Mouse (Mus musculus): Measurements from ENCODE around the gene Cd19.
A peak's percentile ranks its signal among the peaks of the same experiment; 100 is the strongest.

The Cd19 gene

DNA sequence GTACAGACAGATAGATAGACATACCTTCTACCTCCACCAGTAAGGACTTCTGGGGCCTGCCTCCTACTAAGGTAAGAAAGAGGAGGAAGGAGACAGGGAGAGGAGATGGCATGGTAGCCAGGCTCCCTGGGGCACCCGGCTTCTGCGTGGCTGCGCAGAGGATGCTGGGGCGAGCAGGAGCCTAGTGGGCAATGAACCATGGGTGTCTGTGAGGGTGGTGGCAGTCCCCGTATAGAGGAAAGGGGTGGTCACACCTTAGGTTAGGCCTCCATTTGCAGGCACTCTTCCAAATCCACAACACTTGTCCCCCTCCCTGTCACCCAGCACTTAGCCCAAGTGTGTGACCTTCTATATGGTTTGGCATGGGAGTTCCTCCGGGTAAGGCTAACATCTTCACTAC, at the start of gene Cd19:
Gene Cd19 (minus strand): TSS at position 165 of the 400 bp plus-strand sequence.
- no peak for DNase-seq (ENCODE audit: low read depth)

DNA sequence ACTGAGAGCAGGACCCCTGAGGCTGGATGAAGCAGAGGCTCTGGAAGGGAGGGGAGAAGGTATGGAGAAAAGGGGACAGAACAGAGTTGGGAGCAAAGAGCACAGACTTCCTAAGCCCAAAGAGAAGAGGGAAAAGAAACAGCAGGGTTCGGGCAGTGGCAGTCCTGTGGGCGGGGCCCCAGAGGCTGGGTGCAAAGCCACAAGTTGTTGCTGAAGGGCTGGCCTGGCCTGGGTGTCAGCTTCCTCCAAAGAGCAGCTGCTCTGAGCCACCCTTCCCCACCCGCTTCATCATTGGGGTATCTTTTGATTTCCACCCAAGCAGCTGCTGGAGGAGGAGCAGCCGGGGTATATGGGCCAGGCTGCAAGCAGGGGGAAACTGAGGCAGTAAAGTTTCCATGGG, 49.4 kb upstream of the Cd19 start:
- no peak for DNase-seq (ENCODE audit: low read depth)

DNA sequence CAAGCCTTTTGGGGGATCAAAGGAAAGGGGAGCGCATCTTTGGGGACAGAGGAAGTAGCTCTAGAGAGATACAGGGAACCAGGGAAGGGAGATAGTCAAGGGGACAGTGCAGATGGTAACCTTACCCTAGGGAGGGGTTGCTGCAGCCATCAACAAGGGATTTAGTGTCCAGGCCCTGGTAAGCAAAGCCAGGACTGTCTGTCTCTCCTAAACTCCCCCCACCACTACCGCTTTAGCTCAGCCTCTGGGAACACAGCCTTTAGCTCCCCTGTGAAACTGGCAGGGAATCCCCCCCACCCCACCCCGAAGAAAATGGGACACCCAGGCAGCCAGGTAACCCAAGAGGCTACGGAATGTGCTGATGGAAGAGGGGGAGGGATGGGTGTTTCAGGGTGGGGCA, 48.9 kb upstream of the Cd19 start:
- no peak for DNase-seq (ENCODE audit: low read depth)

DNA sequence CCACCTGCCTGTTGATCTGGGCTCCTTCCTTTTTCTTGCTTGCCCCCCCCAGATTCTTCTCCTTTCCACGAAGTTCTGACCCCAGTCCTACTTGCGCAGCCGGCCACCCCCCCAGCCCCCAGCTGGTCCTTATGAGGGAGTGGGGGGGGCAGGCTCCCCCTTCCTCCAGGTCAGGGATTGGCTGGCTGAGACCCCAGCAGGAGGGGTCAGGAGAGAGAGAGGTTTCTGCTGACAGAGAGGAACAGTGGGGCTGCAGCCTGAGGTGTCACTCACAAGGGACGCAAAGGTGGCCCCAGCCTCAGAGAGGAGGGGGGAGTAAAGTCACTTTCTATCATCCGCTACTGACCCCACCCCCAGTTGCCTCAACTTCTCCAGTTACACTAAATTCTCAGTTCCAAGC, 48.3 kb upstream of the Cd19 start, which contains the start of gene Atp2a1:
Gene Atp2a1 (minus strand): TSS at position 105 of the 400 bp plus-strand sequence.
- DNase-seq (ENCODE audit: low read depth) = no peak

DNA sequence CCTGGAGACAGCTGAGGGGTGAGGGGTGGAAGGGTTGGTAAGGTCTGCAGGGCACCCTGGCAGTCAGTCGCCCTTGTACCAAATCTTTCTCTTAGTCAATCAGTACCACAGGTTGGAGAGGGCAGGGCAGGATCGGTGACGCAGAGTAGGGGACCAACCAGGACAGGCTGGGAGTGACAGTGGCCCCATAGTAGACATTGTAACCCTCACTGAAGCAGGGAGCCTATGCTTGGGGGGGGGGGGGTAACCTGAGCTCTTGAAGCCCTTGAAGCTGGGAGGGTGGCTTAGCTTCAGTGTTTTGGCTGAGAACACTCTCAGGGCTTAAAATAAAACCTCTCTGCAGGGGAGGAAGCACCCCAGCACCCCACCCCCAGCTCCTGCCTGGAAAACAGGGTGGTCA, 46.9 kb upstream of the Cd19 start:
- no peak for DNase-seq (ENCODE audit: low read depth)

DNA sequence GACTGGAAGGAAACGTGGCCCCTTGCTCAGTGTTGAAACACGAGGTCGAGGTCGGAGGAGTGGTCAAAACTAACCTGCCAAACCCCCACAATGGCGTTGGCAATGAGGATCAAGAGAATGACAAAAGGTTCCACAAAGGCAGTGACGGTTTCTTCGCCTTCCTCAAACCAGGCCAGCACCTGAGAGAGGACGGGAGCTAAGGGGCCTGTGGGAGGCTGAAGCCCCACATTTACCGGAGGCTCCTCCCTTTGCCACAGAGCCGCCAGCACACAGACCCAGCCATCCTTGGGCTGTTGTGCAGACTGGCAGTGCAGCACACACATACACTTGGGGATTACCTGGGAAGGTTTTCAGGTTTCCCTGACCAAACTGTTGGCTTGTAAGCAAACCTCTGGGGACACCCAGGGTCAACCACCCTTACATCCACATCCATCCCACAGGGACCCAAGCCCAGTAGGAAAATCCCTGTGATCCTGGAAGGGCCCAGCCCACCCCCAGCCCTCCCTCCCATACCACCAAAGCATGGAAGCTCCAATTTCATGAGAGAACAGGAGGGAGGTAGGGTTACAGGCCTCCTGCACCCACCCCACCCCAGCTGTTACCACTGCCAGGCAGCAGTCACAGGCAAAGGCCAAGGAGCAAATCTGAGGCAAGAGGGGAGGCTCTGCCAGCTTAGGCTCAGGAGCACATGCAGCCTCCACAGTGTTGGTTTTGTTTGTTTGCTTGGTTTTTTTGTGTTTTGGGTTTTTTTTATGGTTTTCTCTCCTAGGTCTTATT, 46.1 kb upstream of the Cd19 start:
- no peak for DNase-seq (ENCODE audit: low read depth)

DNA sequence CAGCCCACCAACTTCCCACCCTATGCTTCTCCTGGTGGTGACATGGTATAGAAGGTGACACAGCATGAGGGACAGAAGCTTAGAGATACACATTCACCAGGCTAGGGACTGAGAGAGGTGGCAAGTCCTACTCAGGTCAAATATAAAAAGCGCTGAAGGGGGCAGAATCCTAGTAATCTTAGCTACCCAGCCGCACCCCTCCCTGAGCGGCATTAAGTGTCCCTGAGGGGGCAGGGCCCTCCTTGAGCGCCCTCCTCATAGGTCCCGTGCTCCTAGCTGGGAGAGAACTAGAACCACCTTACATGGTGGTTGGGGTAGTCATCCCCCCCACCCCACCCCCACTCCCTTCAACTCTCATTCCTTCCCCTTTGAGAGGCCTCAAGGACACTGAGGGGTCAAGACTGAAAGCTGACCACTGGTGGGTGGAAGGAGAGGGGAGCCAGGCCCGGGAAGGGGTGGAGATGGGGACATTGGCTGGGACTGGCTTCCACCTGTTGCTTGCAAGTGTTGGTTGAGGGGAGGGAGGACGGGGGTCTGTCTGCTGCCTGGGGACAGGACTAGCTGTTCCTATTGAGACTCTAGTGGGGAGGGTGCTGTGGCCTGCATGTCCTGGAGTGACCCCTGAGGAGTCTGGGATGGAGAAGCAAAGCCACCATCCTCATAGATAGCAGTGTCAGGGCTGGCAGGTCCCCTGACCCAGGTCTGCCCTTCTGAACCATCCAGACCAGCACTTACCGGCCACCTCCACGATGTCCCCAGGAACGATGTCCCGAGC, 44.3 kb upstream of the Cd19 start:
- no peak for DNase-seq (ENCODE audit: low read depth)

DNA sequence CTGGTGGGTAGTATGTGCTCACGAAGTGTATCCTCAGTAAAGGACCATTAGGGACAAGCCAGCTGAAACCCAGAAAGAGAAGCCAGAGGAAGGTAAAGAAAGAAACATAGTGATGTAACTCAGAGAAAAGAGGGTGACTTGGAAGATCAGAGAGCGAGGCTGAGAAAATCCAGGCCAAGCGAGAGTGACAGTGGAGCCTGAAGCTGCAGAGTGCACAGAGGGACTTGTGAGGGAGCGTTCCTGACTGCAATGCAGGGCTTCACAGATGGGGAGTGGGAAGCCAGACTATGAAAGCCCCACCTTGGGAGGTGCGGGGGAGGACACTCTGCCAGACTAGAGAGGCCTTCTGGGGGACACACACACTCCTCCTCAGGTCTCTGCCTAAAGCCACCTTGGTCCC, 43.5 kb upstream of the Cd19 start:
- DNase-seq (ENCODE audit: low read depth) = no peak

DNA sequence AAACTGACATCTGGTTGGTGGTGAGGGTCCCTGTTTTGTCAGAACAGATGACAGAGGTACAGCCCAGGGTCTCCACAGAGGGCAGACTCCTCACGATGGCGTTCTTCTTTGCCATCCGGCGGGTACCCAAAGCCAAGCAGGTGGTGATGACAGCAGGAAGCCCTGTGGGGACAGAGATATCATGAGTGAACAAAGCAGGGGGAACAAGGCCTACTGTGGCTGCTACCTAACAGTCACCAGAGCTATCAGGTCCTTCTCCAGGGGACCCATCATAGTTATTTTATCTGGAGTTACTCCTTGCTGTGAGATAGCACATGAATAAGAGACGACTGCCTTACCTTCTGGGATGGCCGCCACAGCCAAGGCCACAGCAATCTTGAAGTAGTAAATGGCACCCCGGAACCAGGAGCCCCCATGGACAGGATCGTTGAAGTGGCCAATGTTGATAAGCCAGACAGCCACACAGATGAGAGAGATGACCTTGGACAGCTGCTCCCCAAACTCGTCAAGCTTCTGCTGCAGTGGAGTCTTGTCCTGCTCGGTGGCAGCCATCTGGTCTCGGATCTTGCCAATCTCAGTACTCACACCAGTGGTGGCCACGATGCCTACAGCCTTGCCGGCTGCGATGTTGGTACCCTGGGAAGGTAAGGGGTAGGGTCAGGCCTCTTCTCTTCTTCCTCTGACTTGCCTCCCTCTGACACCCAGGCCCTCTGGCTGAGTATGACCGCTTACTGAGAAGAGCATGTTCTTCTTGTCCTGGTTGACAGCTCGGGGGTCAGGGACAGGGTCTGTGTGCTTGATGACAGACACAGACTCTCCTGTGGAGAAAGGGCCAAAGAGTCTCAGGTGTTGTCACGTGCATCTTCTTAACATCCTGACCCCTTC, 41.9 kb upstream of the Cd19 start:
- no peak for DNase-seq (ENCODE audit: low read depth)

DNA sequence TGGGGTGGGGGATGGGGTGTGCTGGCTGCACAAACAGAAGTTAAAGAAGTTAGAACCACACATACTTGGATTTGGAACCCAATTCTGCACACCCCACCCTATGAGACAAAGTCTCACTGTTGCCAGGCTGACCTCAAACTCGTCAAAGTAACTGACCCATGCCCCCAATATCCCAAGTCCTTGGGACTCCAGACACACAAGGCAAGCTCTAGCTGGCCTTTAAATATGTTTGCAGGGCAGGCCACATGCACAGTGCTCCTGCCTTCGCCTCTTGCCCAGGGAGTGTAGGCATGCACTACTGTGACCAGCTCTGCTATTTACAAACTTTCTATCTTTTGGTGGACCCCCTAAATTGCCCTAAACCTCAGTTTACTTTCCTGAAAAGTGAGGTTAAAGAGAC, 40.6 kb upstream of the Cd19 start:
- no peak for DNase-seq (ENCODE audit: low read depth)

DNA sequence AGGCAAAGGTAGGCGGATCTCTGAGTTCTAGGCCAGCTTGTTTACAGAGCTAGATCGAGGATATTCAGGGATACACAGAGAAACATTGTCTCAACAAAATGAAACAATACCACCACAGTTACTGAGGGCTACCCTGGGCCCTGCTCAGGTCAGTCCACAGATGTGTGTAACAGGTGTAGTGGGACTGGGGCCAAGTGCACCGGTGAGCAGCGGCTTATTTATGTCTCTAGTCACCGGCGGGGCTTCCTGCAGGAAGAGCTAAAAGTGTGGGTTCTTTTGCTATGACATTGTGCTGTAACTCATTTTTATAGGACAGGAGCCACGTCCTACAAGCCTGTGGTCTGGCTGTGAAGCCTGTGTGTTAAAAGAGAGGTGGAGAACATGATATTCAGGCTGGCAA, 39.2 kb upstream of the Cd19 start:
- DNase-seq (ENCODE audit: low read depth) = no peak

DNA sequence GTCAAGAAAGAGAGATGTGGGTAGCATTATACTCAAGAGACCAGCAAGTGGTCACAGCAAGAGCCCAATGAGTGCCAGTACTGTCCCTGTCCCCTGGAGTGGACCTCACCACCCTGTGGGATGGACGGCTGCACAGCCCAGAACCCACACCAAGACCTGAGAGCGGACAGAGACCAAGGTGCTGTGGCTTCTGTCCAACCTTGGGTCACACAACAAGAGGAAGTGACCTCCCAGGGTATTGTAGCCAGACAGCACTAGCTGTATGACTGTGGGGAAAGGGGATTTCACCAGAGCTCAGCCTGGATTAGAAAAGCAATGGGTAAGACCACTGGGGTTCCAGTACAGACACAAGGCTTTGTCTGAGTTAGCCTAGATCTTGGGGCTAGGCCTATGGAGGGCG, 37.6 kb upstream of the Cd19 start:
- DNase-seq (ENCODE audit: low read depth) = no peak

DNA sequence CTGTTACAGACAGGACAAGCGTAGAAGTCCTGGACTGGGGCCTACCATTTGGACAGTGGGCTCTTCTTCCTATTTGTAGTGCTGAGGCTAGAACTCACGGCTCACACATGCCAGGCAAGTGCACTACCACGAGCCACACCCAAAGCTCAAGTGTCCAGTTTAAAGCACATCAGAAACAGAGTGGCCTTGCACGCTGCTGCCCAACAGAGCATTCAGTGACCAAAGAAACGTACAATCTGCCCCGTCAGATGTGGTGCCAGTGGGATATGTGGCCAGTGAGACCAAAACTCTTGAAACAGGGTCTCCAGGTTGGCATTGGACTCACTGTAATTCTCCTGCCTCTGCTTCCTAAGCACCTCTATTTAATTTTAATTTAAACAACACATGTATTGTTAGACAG, 36.0 kb upstream of the Cd19 start:
- DNase-seq (ENCODE audit: low read depth) = no peak

DNA sequence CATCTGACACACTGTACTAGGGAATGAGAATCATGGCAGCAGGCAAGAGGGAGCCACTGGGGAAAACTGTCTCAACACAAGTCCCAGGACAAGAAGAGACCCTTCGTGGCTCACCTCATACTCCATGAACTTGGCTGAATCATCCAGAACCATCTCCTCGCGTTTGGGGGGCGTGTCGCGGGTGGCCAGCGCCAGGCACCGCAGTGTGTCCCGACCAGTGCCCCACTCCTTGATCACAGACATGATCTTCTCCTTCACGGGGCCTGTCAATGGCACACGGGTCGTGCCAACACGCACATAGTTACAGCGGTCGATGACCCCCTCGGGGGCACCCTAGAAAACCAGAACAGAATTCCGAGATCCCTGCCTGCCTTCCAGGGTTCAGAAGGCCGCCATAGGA, 35.3 kb upstream of the Cd19 start:
- no peak for DNase-seq (ENCODE audit: low read depth)

DNA sequence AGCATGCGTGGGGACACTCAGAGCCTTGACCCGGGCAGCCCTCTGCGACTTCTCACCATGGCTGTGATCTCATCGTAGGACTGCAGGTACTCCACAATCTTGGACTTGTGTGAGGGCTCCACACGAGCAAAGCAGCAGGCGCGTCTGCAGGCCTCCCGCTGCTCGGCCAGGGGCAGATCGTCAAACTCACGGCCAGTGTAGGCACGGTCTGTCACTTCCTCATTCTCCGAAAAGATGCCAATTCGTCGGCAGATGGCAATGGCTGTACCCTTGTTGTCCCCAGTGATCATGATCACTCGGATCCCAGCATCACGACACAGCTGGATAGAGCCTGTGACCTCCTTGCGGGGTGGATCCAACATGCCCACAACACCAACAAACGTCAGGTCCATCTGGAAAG, 33.8 kb upstream of the Cd19 start:
- DNase-seq (ENCODE audit: low read depth) = no peak

DNA sequence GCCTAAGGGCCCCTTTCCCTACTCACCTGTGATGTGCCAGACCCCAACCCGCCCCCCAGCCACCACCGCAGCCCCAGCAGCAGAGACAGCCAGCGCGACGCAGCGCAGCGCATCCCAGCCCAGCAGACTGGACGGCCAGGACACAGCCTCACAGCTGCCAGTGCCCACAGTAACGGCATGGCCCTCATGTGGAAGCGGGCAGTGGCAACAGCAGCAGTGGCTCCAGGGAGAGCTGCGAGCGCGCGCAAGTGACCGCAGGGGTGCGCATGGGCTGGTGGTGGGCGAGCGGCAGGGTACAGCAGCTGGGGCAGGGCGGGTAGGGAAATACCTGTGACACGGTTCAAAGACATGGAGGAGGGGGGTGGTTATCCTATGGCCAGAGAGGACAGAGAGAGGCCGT, 31.5 kb upstream of the Cd19 start:
- no peak for DNase-seq (ENCODE audit: low read depth)

DNA sequence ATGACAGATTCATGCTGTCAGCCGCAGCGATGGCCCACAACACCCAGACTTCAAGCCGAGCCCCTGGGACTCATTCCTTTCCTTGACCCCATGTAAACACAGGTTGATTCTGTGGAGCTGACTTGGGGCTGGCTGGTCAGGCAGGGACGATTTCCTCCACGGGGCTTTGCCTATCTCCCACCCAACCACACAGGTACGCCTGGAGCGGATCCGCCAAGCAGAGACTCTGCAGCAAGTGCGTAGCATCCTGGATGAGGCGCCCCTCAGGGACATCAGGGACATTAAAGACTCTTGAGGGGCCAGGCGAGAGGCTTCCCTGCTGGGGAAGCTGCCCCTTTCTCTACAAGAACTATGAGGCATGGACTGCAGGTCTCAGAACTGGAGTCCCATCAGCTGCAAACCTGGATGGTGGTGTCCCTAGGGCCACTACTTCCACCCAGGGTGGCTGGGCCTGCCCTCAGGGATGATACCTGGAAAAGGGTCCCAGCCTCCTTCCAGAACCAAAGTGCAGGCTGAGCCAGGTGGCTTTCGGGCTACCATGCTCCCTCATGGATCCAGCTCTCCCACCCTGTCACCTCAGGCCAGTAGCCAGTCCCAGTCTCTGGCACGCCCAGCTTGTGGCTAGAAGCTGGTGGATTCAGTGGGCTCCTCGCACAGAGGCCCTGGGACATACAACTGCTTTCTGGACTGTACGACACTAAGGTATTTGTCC, 30.6 kb upstream of the Cd19 start:
- DNase-seq (ENCODE audit: low read depth) = no peak

DNA sequence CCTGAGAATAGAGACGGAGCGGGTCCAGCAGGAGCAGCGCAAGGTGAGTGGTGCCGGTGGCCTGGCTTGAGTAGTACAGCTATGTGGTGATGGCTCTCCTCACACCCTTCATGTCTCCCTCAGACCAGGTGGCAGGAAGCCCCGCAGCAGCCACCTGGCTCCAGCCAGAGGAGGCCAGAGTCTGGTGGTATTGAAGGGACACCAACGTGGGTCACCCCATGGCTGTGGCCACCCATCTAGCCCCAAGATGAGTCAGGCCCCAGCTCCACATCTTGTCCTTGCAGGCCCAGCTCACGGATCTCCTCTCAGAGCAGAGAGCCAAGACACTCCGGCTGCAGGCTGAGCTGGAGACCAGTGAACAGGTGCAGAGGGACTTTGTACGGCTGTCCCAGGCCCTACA, 29.8 kb upstream of the Cd19 start:
- DNase-seq (ENCODE audit: low read depth) = no peak

DNA sequence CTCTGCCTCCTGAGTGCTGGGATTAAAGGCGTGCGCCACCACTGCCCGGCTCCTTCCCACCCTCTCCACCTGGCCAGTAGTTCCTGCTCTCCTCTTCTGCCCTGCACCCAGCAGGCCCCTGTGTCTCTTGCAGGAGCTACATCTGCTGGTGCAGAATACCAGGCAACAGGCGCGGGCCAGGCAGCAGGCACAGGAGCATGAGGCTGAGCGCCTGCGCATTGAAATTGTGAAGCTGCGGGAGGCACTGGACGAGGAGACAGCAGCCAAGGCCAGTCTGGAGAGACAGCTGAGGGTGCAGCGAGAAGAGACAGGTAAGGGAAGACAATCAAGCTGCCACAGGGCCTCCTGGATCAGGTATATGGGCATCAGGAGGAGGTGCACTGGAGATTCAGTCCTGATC, 29.3 kb upstream of the Cd19 start:
- no peak for DNase-seq (ENCODE audit: low read depth)

DNA sequence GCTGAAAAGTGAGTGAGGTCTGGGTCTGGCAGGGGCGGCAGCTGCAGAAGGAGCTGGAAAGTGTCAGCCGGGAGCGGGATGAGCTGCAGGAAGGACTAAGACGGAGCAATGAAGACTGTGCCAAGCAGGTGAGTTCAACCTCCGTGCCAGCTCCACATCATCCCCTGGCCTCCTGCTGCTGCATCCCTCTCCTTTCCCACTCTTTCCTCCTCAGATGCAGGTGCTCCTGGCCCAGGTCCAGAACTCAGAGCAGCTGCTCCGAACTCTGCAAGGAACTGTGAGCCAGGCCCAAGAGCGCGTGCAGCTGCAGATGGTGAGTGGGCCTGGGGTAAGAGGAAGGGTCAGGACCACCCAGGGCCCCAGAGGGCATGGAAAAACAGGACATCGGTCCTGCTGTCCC, 25.4 kb upstream of the Cd19 start:
- no peak for DNase-seq (ENCODE audit: low read depth)

DNA sequence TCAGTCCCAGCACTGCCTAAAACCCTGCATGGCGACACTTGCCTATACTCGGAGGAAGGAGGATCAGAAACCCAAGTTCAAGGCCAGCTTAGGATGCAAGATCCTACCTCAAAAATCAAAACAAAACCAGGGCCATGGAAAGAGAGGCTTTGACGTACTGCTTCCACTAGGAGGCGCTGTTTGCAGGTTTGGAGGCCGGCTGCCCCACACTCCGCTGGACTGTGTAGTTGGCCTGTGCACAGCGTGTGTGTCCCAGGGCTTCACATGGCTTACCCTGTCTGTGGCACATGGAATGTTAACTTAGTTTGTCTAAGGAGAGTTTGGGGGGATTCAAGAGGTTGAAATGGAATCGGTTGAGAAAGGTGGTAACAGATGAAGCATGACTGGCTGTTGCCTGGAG, 22.2 kb upstream of the Cd19 start:
- peak; percentile 20 for DNase-seq (ENCODE audit: low read depth)

DNA sequence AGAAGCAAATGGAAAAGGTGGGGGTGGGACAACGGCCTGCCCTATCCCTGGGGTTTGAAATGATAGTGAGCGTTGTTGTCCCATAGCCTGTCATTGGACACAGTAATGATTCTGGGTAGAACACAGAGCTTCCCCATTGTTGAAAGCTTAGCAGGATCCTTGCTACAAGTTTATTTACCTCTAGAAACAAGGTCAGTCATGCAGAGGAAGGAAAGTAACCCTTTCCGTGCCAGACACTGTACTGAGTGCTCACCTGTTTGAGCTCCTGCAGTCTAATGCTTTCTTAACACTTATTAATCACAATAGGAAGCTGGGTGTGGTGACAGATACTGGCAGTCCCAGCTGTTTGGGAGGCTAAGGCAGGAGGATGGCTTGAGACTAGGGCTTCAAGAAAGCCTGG, 21.1 kb upstream of the Cd19 start:
- no peak for DNase-seq (ENCODE audit: low read depth)
